Mouse (Mus musculus) stomach, postnatal 0 days (tissue): ENCODE results near the gene Efna5. TPM values are rescaled to one million over a fixed set of nuclear protein-coding genes. Genes with fewer than 3 reads are reported as not detected.
A peak's percentile ranks its signal among the peaks of the same experiment; 100 is the strongest.

Experiments used
- ATAC-seq: fragments of 200-750 bp; cut with Nextera tagmentation; 2 replicates; pipeline ENCODE4 v1.8.0; 2017; ENCODE audit not compliant: low FRiP score, low TSS enrichment
- DNase-seq: peaks from one replicate; pipeline ENCODE4 v3.0.0-alpha.2; 2016; ENCODE audit warnings: low spot score
- H3K27ac ChIP-seq: fragments of 300-500 bp; sonication (generic); replicated peaks from 2 replicates; pipeline ENCODE4 v1.5.1; 2014; ENCODE audit warnings: mild to moderate bottlenecking, control low read depth
- H3K27me3 ChIP-seq: fragments of 300-500 bp; sonication (generic); 2 replicates; pipeline ENCODE4 v1.6.1; 2014; ENCODE audit warnings: low read length; ENCODE audit not compliant: control insufficient read depth, insufficient read depth
- H3K36me3 ChIP-seq: fragments of 300-500 bp; sonication (generic); 2 replicates; pipeline ENCODE4 v1.6.1; 2014; ENCODE audit warnings: low read length, mixed read lengths; ENCODE audit not compliant: control insufficient read depth, insufficient read depth
- H3K4me1 ChIP-seq: fragments of 300-500 bp; sonication (generic); replicated peaks from 2 replicates; pipeline ENCODE4 v1.6.1; 2014; ENCODE audit warnings: antibody characterized with exemption; ENCODE audit not compliant: control insufficient read depth, insufficient read depth
- H3K4me2 ChIP-seq: fragments of 300-500 bp; sonication (generic); replicated peaks from 2 replicates; pipeline ENCODE4 v1.6.1; 2014; ENCODE audit warnings: low read depth, mild to moderate bottlenecking, control low read depth, moderate library complexity
- H3K4me3 ChIP-seq: fragments of 300-500 bp; sonication (generic); 2 replicates; pipeline ENCODE4 v1.5.1; 2014; ENCODE audit warnings: low read depth, low read length, control low read depth
- H3K9ac ChIP-seq: fragments of 300-500 bp; sonication (generic); 2 replicates; pipeline ENCODE4 v1.6.1; 2014; ENCODE audit warnings: mild to moderate bottlenecking, low read length, control low read depth, mixed read lengths
- H3K9me3 ChIP-seq: fragments of 300-500 bp; sonication (generic); 2 replicates; pipeline ENCODE4 v1.6.1; 2016; ENCODE audit warnings: low read length; ENCODE audit not compliant: control insufficient read depth
- CTCF ChIP-seq: IDR thresholded peaks from 2 replicates; pipeline ENCODE4 v1.5.1; 2016; ENCODE audit warnings: antibody characterized with exemption, low read depth, mild to moderate bottlenecking, moderate library complexity
- EP300 ChIP-seq: optimal IDR thresholded peaks from 2 replicates; pipeline ENCODE3; 2016; ENCODE audit warnings: antibody characterized with exemption
- WGBS: fragments of 180-500 bp; shearing (Covaris S2); extraction: QIAGEN DNeasy Blood & Tissue Kit; methylation state at CpG from one replicate; pipeline ENCODE4 v1.1.7; 2014; 5-methylcytosine and 5-hydroxymethylcytosine counted together
- polyA plus RNA-seq: library from polyadenylated mRNA; unstranded; fragments of >200 nt; fragmentation: Nextera tagmentation; extraction: Ambion mirVana; gene quantifications from 2 replicates; pipeline ENCODE4 v1.2.1, GENCODE M21; 2015

Efna5 gene
- polyA plus RNA-seq, 1 experiment from 2014 or later, result 23.9 TPM

GRCm38 (mm10) chr17:62883476-62884128 is 2.5 kb upstream of the Efna5 start:
- under 1% methylated on average over 34 of the region's 34 CpGs for WGBS
- DNase-seq (peak; percentile 48), ATAC-seq (no peak; the same call in 1 of the 2 replicates)
- peak overlapping the region; percentile 36 for H3K9ac ChIP-seq
- H3K4me1 ChIP-seq, result no peaks in the 10 kb centered on the region
- H3K4me3 ChIP-seq, result peak overlapping the region; percentile 82
- no peaks in the 10 kb centered on the region for H3K36me3 ChIP-seq
- TF ChIP-seq EP300 (peak; percentile 14), CTCF (no peak)
- peak overlapping the region; percentile 99 for H3K4me2 ChIP-seq
- no peaks in the 10 kb centered on the region for H3K9me3 ChIP-seq
- peak overlapping the region; percentile 73 for H3K27ac ChIP-seq
- no peaks in the 10 kb centered on the region for H3K27me3 ChIP-seq

- no peaks in the 10 kb centered on the region for H3K4me1 ChIP-seq
- ATAC-seq (peak; percentile 93), DNase-seq (peak; percentile 94)
- no peak for TF ChIP-seq CTCF
- no peak for TF ChIP-seq EP300
- WGBS, result under 1% methylated on average over 48 of the region's 53 CpGs
- H3K27me3 ChIP-seq, result no peaks in the 10 kb centered on the region
- H3K9me3 ChIP-seq, result no peaks in the 10 kb centered on the region
- H3K4me3 ChIP-seq, result peak overlapping the region; percentile 82
- H3K36me3 ChIP-seq, result no peaks in the 10 kb centered on the region
- H3K4me2 ChIP-seq, result peak overlapping the region; percentile 99
- peak overlapping the region; percentile 96 for H3K27ac ChIP-seq
- H3K9ac ChIP-seq, result peak overlapping the region; percentile 78
Observed at GRCm38 (mm10) chr17:62882726-62883475, 1.8 kb upstream of the Efna5 start.

GRCm38 (mm10) chr17:62881791-62882725 is 941 bp upstream of the Efna5 start:
- no peak for TF ChIP-seq EP300
- Histone ChIP-seq H3K4me3 (peak overlapping the region; percentile 82), H3K4me1 (no peaks in the 10 kb centered on the region), H3K27ac (peak overlapping the region; percentile 96), H3K9ac (peak overlapping the region; percentile 78), H3K27me3 (no peaks in the 10 kb centered on the region), H3K4me2 (peak overlapping the region; percentile 99), H3K36me3 (no peaks in the 10 kb centered on the region), H3K9me3 (no peaks in the 10 kb centered on the region)
- ATAC-seq (peak; percentile 44), DNase-seq (peak; percentile 75)
- WGBS, result under 1% methylated on average over 57 of the region's 58 CpGs

- no peaks in the 10 kb centered on the region for H3K9me3 ChIP-seq
- peak overlapping the region; percentile 78 for H3K9ac ChIP-seq
- no peaks in the 10 kb centered on the region for H3K36me3 ChIP-seq
- H3K27ac ChIP-seq, result peak overlapping the region; percentile 96
- H3K27me3 ChIP-seq, result no peaks in the 10 kb centered on the region
- ATAC-seq, result peak; percentile 3; the same call in 1 of the 2 replicates
- TF ChIP-seq CTCF (no peak), EP300 (no peak)
- H3K4me2 ChIP-seq, result peak overlapping the region; percentile 99
- no peaks in the 10 kb centered on the region for H3K4me1 ChIP-seq
- WGBS, result under 1% methylated on average over 67 of the region's 82 CpGs
- peak; percentile 65 for DNase-seq
- peak overlapping the region; percentile 82 for H3K4me3 ChIP-seq
Observed at GRCm38 (mm10) chr17:62880311-62881175, 574 bp downstream of the Efna5 start.
